Mouse (Mus musculus) kidney, embryonic 15.5 days (tissue): ENCODE measurements around the gene Nudcd3. TPM values are rescaled to one million over a fixed set of nuclear protein-coding genes. Genes with fewer than 3 reads are reported as not detected.
"Not testable (repeated sequence)": the region's sequence is repeated elsewhere in the genome, so short reads cannot be mapped to it uniquely, and the experiment has no call there.

Experiments used
- ATAC-seq: fragments of 200-750 bp; cut with Nextera tagmentation; replicated peaks from 2 replicates; pipeline ENCODE4 v1.8.0; 2017; ENCODE audit warnings: moderate TSS enrichment; ENCODE audit not compliant: low FRiP score
- H3K27ac ChIP-seq: fragments of 300-500 bp; sonication (generic); 2 replicates; pipeline ENCODE4 v1.5.1; 2015; ENCODE audit warnings: mild to moderate bottlenecking, inconsistent platforms
- H3K27me3 ChIP-seq: fragments of 300-500 bp; sonication (generic); 2 replicates; pipeline ENCODE4 v1.6.1; 2015; ENCODE audit warnings: inconsistent platforms
- H3K36me3 ChIP-seq: fragments of 300-500 bp; sonication (generic); 2 replicates; pipeline ENCODE4 v1.6.1; 2015; ENCODE audit warnings: inconsistent platforms
- H3K4me1 ChIP-seq: fragments of 300-500 bp; sonication (generic); 2 replicates; pipeline ENCODE4 v1.6.1; 2015; ENCODE audit warnings: inconsistent platforms
- H3K4me2 ChIP-seq: fragments of 300-500 bp; sonication (generic); 2 replicates; pipeline ENCODE4 v1.6.1; 2015; ENCODE audit warnings: moderate library complexity, mild to moderate bottlenecking, inconsistent platforms
- H3K4me3 ChIP-seq: fragments of 300-500 bp; sonication (generic); replicated peaks from 2 replicates; pipeline ENCODE4 v1.5.1; 2015; ENCODE audit warnings: mild to moderate bottlenecking, inconsistent platforms
- H3K9ac ChIP-seq: fragments of 300-500 bp; sonication (generic); 2 replicates; pipeline ENCODE4 v1.6.1; 2015; ENCODE audit warnings: mild to moderate bottlenecking, inconsistent platforms
- H3K9me3 ChIP-seq: fragments of 300-500 bp; sonication (generic); replicated peaks from 2 replicates; pipeline ENCODE4 v1.6.1; 2016; ENCODE audit warnings: inconsistent platforms
- WGBS: fragments of 180-500 bp; shearing (Covaris S2); methylation state at CpG from one replicate; pipeline ENCODE4 v1.1.7; 2015; ENCODE audit warnings: mixed read lengths; 5-methylcytosine and 5-hydroxymethylcytosine counted together
- polyA plus RNA-seq: library from polyadenylated mRNA; unstranded; fragments of >200 nt; fragmentation: Nextera tagmentation; extraction: Ambion mirVana; gene quantifications from 2 replicates; pipeline ENCODE4 v1.2.1, GENCODE M21; 2015

Nudcd3 gene
- polyA plus RNA-seq, 1 experiment from 2014 or later, result 37.7 TPM

DNA sequence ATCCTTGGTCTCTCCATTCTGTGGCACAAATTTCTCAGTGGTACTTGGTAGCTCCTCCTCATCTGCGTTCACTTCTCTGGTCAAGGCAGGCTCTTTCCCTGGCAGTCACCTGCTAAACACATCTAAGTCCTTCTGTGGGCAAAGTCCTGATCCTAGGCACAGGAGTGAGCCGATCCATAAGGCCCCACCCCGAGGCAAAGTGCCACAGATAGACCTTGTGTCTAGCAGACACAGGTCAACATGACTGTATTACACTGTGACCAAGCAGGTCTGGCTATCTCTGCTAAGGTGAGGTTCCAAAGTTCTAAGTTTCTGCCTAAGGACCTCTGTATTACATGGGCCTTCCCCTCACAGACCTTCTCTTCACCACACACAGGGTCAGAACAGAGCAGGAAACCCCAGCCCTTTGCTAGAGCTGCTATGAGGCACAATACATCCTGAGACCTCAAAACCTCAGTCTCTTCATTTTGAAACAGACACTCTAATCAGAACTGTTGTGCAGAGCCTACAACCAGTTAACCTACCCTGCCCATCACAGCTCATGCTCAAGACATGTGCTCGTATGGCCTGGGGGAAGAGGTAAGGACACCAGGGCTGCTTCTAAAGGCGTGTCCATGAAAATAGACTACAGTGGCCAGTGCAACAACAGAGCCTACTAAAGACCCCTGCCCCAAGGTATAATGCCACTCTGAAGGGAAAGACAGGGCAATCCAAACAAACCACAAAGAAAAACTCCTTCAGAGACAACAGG is 88.3 kb downstream of the Nudcd3 start:
- no peaks in the 10 kb centered on the region for H3K27me3 ChIP-seq
- H3K9ac ChIP-seq, result no peak overlapping the region
- peaks cover 69% of the 10 kb centered on the region for H3K36me3 ChIP-seq
- H3K27ac ChIP-seq, result no peak overlapping the region
- no peaks in the 10 kb centered on the region for H3K9me3 ChIP-seq
- WGBS, result 93% methylated on average over 5 of the region's 5 CpGs
- no peak for ATAC-seq
- no peak overlapping the region for H3K4me2 ChIP-seq
- no peak overlapping the region for H3K4me3 ChIP-seq
- H3K4me1 ChIP-seq, result no peaks in the 10 kb centered on the region

DNA sequence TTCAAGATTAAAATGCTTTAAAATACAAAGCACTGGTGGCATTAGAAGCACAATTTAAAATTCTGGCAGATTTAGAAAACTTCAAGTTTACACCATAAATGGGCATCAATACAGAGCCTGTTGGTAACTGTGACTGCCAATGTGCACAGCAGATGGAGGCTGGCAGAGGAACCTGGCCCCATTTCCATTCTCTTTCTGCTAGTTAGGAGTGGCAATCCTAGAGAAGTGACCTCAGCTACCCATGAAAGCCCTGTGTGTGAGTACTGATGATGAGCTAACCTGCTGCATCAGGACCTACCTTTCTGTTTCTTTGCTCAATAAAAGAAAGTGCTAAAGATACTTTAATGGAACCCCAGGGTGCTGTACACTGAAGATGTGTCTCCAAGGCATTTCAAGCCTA is 90.2 kb downstream of the Nudcd3 start:
- no peak overlapping the region for H3K4me3 ChIP-seq
- no peak for ATAC-seq
- no peaks in the 10 kb centered on the region for H3K9me3 ChIP-seq
- H3K4me1 ChIP-seq, result no peaks in the 10 kb centered on the region
- no peak overlapping the region for H3K9ac ChIP-seq
- peaks cover 85% of the 10 kb centered on the region for H3K36me3 ChIP-seq
- H3K27ac ChIP-seq, result no peak overlapping the region
- no peaks in the 10 kb centered on the region for H3K27me3 ChIP-seq
- no peak overlapping the region for H3K4me2 ChIP-seq

DNA sequence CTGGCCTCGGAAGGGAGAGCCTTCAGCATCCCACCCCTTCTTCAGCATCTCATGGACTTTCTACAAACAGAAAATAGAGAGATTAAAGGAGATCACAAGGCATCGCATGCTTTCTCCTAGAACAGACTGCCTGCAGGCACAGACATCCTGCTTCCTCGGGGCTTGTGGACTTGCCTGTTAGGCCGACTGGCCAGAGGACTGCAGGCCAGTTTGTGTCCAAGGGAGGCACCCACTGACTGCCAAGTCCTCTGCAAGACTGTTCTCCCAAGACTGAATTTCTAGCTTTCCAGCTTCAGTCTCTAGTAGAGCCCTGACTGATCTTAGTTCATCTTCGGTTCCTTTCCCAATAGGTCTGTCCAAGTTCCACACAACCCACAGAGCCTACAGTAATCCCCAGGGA is 91.9 kb downstream of the Nudcd3 start:
- H3K27me3 ChIP-seq, result no peaks in the 10 kb centered on the region

DNA sequence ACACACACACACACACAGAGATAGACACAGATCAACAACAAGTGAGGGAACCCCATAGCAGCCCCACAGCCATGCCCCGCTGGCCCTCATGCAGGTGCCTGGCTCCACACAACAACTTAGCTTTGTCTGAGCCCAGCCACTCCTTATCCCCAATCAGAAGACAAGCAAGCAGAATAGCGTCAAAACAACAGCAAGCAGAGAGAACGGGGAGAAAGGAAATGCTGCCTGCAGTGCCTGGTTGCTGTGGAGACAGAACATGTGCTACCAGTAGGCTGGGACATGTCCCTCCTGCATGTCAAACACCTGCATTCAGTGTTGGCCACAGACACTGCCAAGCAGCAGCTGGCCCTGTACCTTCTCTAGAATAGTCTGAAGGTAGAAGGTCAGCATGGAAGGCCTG is 92.5 kb downstream of the Nudcd3 start:
- Histone ChIP-seq H3K9ac (no peak overlapping the region), H3K4me2 (no peak overlapping the region), H3K27me3 (no peaks in the 10 kb centered on the region), H3K4me3 (no peak overlapping the region), H3K4me1 (no peaks in the 10 kb centered on the region), H3K9me3 (no peaks in the 10 kb centered on the region), H3K36me3 (peaks cover 81% of the 10 kb centered on the region), H3K27ac (no peak overlapping the region)
- ATAC-seq, result no peak
- 89% methylated on average over 3 of the region's 3 CpGs for WGBS

More for the DNA sequence above, 91.9 kb downstream of the Nudcd3 start:
- H3K9ac ChIP-seq, result no peak overlapping the region
- 91% methylated on average over 5 of the region's 5 CpGs for WGBS
- no peak overlapping the region for H3K27ac ChIP-seq
- H3K4me2 ChIP-seq, result no peak overlapping the region
- H3K36me3 ChIP-seq, result peaks cover 86% of the 10 kb centered on the region
- H3K4me1 ChIP-seq, result no peaks in the 10 kb centered on the region
- no peak for ATAC-seq
- no peaks in the 10 kb centered on the region for H3K9me3 ChIP-seq
- no peak overlapping the region for H3K4me3 ChIP-seq

DNA sequence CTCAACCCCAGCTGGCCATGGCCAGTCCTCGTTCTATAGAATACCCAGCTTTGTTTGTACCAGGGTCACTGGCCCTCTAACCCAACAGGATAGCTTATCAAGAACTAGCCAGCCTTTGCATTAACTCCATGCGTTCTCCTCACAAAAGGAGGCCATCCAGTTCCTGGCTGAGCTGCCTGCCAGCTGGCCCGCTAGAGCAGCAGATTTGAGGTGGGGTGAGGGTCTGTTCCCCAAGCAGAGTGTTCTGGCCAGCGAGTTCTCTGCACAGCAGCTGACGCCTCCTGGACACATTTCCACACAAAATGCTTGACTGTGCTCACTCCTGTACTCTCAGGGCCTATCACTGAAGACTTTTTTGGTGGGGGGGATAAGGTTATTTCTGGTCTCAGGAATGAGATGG is 95.5 kb downstream of the Nudcd3 start:
- 90% methylated on average over 5 of the region's 5 CpGs for WGBS
- Histone ChIP-seq H3K27me3 (no peaks in the 10 kb centered on the region), H3K9ac (no peak overlapping the region), H3K36me3 (peaks cover 52% of the 10 kb centered on the region), H3K27ac (no peak overlapping the region), H3K9me3 (no peaks in the 10 kb centered on the region), H3K4me1 (0 out of 2 replicates have a peak, but pooled peaks cover 2% of the 10 kb centered on the region), H3K4me2 (no peak overlapping the region), H3K4me3 (no peak overlapping the region)
- no peak for ATAC-seq

DNA sequence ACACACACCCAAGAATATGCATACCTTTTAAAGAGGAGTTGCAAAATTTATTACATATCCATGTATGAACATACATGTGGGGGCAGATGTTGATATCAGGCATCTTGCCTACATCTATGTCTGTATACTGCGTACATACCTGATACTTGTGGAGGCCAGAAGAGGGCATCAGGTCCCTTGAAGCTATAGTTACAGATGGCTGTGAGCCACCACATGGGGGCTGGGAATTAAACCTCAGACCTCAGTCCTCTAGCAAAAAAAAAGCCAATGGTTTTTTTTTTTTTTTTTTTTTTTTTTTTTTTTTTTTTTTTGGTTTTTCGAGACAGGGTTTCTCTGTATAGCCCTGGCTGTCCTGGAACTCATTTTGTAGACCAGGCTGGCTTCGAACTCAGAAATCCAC is 103.6 kb downstream of the Nudcd3 start:
- not testable (repeated sequence) for H3K4me1 ChIP-seq, ATAC-seq, H3K27ac ChIP-seq, H3K27me3 ChIP-seq, H3K4me3 ChIP-seq, H3K36me3 ChIP-seq, H3K9ac ChIP-seq, H3K4me2 ChIP-seq, H3K9me3 ChIP-seq
- WGBS, result 87% methylated on average over 3 of the region's 3 CpGs

DNA sequence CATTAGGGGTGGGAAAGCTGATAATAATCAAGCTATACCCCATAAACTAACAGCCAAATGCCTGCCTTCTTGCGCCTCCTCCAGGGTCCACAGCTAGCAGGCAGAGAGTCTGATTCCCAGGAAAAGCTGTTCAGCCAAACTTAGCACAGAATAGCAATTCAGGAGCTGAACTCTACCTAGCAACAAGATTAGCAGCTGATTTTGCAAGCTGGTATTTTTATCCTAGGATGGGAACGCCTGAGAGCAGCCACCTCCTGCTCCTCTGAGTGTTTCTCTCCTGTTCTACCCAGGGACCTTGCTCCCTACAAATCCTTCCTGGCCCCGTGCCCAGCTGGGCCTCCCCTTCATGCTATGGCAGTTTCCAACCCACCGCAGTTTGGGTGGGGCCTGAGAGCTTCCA is 113.2 kb downstream of the Nudcd3 start:
- H3K27me3 ChIP-seq, result no peaks in the 10 kb centered on the region
- H3K27ac ChIP-seq, result no peak overlapping the region
- peaks cover 12% of the 10 kb centered on the region for H3K4me1 ChIP-seq
- no peak overlapping the region for H3K4me2 ChIP-seq
- no peaks in the 10 kb centered on the region for H3K36me3 ChIP-seq
- no peaks in the 10 kb centered on the region for H3K9me3 ChIP-seq
- no peak overlapping the region for H3K9ac ChIP-seq
- 55% methylated on average over 4 of the region's 4 CpGs for WGBS
- ATAC-seq, result no peak
- no peak overlapping the region for H3K4me3 ChIP-seq

DNA sequence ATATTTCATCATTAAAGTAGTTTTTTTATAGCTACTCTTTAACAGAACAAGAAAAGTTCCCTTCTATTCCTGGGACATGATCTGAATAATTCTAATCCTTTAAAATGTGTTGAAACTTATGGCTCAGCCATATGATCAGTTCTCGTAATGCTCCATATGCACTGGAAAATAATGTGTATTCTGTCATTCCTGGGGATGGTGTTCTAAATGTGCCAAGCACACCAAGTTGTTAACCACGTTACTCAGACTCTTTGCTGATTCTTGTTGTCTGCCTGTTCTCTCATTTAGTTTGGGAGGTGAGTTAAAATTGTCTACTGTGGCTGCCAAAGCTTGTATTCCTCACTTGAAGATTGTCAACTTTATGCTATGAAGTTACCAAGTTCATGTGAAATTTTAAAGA is 121.5 kb downstream of the Nudcd3 start:
- no peak overlapping the region for H3K27ac ChIP-seq
- H3K36me3 ChIP-seq, result no peaks in the 10 kb centered on the region
- H3K9ac ChIP-seq, result no peak overlapping the region
- no peaks in the 10 kb centered on the region for H3K9me3 ChIP-seq
- H3K4me2 ChIP-seq, result no peak overlapping the region
- H3K4me1 ChIP-seq, result no peaks in the 10 kb centered on the region
- 89% methylated on average over 2 of the region's 2 CpGs for WGBS
- no peaks in the 10 kb centered on the region for H3K27me3 ChIP-seq
- ATAC-seq, result no peak
- H3K4me3 ChIP-seq, result no peak overlapping the region

DNA sequence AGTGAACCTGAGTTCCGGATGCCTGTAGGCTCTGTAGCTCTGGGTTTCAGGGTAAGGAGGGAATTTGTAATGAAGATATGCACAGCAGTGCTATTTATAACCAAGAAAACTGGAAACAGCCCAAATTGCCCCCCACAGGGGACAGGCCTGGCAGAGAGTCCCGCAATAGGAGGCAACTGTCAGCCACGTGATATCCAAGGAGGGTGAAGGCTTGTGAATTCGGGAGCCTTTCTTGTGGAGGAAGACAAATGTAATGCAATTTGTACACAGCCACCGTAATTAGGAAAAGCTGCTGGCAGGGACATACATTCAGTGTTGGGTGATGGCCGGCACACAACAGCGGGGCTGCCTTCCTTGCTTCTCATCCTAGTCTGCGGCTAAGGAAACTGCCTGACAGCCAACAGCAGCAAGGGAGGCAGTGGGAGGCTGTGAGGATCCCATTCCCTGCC is 124.6 kb downstream of the Nudcd3 start:
- no peak overlapping the region for H3K4me3 ChIP-seq
- H3K9me3 ChIP-seq, result no peaks in the 10 kb centered on the region
- no peak overlapping the region for H3K4me2 ChIP-seq
- H3K9ac ChIP-seq, result no peak overlapping the region
- no peak overlapping the region for H3K27ac ChIP-seq
- no peak for ATAC-seq
- no peaks in the 10 kb centered on the region for H3K4me1 ChIP-seq
- 0 out of 2 replicates have a peak, but pooled peaks cover 7% of the 10 kb centered on the region for H3K27me3 ChIP-seq
- no peaks in the 10 kb centered on the region for H3K36me3 ChIP-seq
- WGBS, result 76% methylated on average over 8 of the region's 8 CpGs

DNA sequence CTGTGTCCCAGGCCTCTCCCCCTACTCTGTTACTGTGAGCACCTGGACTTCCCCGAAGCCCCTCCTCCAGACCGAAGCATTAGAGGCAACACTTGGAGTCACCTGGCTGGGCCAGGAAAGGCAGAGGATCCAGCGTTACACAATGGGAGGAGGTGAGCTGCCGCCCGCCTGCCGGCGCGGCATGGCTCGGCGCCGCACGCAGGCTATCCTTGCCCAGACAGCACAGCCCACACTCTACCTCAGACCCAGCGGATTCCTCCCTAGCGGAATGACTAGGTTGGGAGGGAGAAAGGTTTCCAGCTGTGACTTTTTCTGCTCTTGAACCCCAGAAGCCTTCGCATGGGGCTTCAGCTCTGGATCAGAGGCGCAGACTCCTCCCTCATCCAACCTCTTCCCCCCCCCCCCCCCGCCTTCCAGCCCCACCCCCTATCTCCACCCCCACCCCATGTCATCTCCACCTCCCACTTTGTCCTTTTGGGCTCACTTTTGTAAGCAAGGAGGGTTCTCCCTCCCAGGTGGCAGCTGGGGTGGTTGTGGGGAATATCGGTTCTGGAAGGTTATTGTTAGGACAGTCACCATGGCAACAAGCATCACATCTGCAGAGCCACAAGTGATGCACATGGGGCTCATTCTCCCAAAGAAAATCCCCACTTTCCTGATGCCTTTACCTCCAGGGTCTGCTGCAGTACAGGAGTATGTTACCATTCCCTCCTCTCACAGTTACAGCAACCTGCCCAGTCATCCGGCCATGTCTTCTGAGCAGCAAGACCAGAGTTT is 131.8 kb downstream of the Nudcd3 start:
- 0 out of 2 replicates have a peak, but pooled peaks have one; percentile 24 for ATAC-seq
- peaks cover 78% of the 10 kb centered on the region for H3K27me3 ChIP-seq

DNA sequence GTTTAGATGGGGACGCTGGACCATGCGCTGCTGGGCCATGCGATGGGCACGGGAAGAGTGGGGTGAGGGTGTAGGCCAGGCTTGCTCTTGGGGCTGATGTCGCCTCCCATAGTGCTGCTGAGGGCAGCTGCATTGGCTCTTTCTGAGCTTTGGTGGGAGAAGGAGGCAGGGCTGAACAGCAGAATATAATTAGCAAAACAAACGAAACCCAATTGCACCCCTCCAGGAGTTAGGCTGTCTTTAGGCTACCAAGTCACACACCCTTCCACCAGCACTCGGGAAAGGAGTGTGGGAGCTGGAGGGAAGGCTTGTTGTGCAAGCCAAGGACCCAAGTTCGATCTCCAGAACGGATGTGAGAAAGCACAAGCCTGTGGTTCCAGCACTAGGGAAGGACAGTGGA is 133.1 kb downstream of the Nudcd3 start:
- Histone ChIP-seq H3K27me3 (peaks cover 89% of the 10 kb centered on the region), H3K4me2 (no peak overlapping the region), H3K9me3 (no peaks in the 10 kb centered on the region), H3K36me3 (no peaks in the 10 kb centered on the region), H3K9ac (no peak overlapping the region), H3K4me1 (peaks cover 25% of the 10 kb centered on the region), H3K4me3 (no peak overlapping the region), H3K27ac (no peak overlapping the region)
- no peak for ATAC-seq
- WGBS, result 46% methylated on average over 9 of the region's 9 CpGs

More for the DNA sequence above, 131.8 kb downstream of the Nudcd3 start:
- Histone ChIP-seq H3K4me1 (peaks cover 25% of the 10 kb centered on the region), H3K27ac (no peak overlapping the region), H3K4me2 (peak overlapping the region; percentile 36), H3K9me3 (no peaks in the 10 kb centered on the region), H3K4me3 (no peak overlapping the region), H3K9ac (no peak overlapping the region), H3K36me3 (no peaks in the 10 kb centered on the region)
- WGBS, result 9% methylated on average over 17 of the region's 19 CpGs

DNA sequence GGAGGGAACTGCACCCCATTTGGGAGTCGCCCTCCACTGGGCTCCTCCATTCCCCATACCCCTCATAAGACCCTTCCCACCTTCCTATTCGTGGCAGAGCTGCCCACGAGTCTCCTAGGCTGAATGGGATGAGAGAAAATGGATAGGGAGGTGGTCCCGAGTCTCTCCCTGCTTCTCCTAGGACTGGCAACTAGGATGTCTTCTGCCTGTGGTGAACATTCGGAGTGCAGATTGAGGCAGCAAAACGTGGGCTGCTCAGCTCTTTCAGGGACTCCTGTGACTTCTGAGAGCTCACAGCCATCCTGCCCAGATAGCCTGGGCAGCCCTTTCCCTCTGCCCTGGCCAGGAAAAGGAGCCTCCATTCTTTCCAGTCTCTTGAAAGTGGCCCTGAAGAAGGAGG is 134.0 kb downstream of the Nudcd3 start, which contains the start of gene Camk2b:
Gene Camk2b, minus strand, starts transcription at position 187 of the 400 bp plus-strand sequence.
- Histone ChIP-seq H3K27ac (no peak within 1 kb of the TSS), H3K9me3 (no peaks in the 10 kb centered on the region), H3K36me3 (no peaks in the 10 kb centered on the region), H3K9ac (peak within 1 kb of the TSS; percentile 43), H3K27me3 (peaks cover 88% of the 10 kb centered on the region), H3K4me2 (peak within 1 kb of the TSS; percentile 99), H3K4me1 (peaks cover 25% of the 10 kb centered on the region), H3K4me3 (peak within 1 kb of the TSS; percentile 61)
- ATAC-seq, result no peak
- 7% methylated on average over 6 of the region's 6 CpGs for WGBS
